Mouse (Mus musculus) layer of hippocampus, adult 9-10 months (tissue): Measurements from ENCODE around the gene Dlx3.

Experiments used
- DNase-seq: peaks from one replicate; pipeline ENCODE4 v3.0.0; 2022; ENCODE audit warnings: low spot score

The Dlx3 gene

DNA sequence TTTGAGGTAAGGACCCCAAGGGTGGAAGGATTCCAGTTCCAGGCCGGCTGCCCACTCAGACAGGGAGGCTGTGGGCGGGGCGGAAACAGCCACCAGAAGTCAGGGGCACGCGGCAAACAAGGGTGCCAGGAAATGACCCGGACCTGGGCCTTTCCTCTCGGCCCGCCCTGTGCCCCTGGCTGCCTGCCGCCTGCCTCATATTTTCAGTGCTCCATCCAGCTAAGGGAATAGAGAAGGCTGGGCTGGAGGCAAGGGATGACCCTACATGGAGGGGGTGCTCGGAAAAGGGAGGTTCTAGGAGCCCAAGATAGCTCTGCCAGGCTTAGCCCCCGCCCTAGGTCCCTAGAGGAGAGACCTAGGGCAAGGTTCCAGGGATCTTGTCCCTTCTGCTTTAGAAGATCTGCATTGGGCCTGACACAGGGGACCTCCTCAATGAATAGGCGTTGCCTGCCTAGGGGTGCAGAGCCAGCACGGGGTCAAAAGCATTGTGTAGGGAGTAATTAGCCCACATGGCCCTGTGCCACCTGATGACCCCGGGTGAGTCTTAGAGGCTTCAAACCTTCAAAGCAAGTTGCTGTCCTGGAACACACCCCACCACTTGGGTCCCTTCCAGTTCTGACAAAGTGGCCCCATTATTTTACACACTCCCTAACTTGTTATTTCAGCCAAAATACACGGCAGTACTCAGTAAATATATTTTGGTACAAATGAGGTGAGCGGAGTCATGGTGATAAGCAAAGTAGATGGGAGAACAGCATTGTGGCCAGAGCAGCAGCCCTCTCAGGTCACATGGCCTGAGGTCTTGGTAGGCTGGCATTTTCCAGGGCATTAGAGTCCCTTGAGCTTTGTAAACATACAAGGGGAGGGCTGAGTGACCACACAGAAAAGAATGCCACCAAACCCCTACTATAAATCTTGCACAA lies 30.8 kb upstream of the Dlx3 start:
- no peak for DNase-seq

DNA sequence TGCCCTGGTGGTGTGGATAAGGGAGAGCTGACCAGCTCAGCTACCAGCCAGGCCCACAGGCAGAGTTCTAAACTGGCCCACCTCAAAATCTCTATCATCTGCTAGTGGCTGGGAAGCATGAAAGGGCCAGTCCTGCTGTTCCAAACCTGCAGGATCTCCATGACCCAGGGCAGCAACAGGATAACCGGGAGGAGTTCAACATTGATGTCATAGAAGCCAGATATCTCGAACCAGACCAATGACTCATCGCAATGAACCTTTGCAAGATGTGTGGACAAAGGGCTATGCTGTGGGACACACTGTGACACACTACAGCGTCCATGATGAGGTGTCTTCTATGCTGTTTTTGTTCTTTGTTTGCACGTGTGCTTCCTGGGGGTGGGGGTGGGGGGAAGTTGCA lies 26.8 kb upstream of the Dlx3 start:
- DNase-seq: no peak

DNA sequence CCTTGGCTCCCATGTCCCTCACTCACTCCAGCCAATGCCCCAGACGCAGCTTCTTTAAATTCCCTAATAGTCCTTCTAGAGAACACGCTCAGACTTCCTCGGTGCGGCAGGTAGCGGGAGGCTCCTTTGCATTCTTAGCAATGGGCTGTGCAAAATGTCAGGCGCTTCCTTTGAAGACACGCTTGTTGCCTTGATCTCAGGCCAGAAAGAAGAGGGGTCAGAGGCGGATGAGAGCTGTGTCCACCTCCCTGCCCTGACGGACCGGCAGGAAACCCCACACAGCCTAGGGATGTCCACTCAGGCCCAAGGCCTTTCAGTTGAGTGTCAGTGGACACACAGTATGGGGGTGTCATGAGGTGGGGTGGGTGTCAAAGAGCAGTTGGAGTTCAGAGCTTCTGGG lies 24.3 kb upstream of the Dlx3 start:
- no peak for DNase-seq

DNA sequence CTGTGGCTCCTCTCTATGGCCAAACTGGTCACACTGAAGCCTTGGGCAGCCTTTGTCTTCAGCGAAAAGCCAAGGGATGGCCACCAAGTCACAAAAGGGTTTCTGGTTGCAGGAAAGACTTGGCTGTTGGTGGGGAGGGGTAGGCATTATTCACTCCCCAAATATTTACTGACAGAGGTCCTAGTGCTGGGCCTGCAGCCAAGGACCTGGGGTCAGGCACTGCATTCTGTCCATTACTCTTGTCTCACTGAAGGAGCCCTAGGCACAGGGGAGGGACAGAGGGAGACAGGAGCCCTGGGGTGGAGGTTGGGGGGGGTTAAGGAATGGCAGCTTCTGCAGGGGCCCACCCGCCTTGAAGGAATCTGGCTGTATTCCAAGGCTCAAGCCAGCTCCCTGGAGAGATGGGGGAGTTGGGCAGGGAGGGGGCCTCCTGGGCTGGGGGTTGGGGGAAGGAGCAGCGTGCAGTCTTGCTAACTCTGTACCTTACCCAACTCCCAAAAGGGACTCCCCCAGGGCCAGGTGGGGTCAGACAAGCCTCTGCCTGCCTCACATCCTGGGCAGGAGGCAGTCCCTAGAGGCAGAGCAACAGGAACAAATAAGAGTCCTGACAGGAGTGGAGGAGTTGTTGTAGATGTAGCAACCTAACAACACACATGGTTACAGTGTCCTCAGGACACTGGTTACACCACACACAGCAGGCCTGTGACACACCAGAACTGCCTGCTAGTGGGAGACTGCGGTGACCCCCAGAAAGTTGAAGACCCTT lies 23.1 kb upstream of the Dlx3 start:
- DNase-seq: no peak

DNA sequence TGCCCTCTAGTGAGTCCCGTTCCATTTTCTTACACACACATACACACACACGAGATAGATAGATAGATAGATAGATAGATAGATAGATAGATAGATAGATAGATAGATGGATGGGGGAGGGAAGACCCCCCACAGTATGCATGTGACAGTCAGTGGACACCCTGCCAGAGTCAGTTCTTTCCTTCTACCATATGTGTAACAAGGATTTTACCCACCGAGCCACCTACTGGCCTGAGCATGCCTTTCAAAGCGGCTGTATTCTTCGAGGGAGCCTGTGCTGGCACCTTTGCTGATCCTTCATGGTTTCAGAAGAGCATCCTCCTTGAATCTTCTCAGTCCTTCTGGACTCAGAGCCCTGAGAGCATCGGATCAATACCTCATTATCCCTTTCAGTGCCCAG lies 22.0 kb upstream of the Dlx3 start:
- no peak for DNase-seq

DNA sequence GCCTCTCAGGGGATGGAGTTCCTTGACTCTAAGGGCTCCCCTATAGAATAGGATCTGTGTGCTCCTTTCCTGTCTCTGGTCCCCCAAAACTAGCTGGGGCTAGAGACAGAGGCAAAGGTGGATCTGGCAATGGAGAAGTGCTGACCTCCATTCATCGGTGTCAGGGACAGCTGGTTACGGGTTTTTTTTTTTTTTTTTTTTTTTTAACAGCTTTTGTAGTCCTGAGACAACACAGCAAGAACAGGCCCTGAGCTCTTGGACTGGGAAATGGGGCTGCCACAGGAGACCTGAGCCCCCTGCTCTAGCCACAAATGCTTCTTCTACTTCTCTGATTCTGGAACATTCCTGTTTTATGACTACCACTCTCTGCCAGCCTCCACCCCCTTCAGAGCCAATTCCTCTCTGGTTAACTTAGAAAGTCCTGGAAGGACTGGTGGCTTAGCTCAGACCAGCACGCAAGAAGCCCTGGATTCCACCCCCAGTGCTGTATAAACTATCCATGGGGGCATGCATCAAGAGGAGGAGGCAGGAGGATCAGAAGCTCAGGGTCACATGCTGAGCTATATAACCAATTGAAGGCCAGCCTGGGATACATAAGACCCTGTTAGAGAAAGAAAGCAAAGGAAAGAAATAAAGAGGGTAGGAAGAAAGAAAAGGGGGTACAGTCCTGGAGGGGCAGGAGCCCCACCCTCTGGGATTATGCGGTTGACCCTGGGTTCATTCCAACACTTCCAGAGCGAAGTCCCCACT lies 21.4 kb upstream of the Dlx3 start:
- DNase-seq: no peak

DNA sequence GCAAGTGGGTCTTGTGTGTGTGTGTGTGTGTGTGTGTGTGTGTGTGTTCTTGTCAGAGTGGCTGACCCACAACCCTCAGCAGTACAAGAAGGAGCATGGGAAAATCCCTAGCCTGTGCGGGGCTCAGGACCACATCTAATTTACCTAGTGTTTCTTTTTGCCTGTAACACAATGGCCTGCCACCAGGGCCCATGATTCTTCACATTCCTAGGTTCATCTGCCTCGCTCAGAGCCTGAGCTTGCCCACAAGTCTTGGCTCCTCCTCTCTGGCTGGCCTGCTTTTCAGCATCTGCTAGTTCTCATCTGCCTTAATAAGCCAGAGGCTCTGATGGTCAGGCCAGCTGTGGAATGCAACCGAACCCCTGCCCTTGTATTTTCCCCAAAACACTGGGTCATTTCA lies 19.5 kb upstream of the Dlx3 start:
- no peak for DNase-seq

DNA sequence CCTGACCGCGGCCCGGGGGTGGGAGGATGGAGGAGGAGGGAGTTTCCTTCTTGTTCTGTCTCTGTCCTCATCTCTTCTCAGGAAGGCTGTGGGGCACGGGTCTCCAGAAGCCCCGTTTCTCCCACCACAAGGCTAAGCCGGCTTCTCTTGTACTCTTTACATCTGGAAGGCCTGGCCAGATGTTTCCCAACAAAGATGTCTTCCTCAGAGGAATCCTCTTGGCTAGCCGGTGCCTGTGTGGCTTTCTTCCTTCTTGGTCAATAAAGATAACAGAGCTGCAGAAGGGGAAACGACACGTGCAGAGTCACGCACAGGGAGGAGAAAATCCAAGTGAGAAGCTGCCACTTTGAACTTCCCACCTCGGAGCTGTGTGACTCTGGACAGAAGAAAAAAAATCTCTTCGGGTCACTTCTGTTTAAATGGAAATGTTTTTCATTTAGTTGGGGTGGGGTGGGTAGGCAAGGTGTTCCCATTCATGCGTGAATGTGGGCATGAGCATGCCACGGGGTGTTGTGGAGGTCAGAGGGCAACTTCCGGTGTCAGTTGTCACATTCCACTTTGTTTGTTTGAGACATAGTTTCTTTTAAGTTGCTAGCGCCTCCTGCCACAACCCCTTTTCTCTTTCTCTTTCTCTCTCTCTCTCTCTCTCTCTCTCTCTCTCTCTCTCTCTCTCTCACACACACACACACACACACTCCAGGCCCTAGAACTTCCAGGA lies 18.7 kb upstream of the Dlx3 start:
- DNase-seq: no peak

DNA sequence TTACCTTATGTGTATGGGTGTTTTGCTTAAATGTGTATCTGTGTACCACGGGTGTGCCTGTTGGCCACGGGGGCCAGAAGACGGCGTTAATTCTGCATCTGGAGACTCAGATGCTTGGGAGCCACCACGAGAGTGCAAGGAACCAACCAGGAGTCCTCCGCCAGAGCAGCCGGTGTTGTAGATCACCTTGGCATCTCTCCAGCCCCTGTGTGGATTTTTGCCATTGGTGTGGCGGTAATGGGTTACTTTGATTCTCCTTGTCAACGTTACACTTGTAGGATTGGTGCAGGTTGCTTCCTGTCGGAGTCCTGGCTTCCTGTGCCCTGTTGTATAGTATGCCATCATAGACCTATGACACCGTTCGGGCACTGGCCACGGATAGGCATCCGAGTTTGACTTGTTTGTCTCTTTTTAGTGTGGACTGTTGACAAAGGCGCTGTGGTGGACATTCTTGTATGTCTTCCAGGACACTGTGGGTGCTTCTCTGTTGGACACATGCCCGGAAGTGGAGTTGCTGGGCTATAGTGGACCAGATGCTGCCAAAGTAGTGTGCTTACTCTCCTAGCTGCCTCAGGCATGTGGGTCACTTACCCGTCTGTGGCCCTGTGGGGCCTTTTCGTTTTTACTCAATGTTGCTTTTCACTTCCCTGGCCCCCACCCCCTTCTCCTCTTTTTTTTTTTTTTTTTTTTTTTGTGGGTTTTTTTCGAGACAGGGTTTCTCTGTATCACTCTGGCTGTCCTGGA lies 17.6 kb upstream of the Dlx3 start:
- no peak for DNase-seq

DNA sequence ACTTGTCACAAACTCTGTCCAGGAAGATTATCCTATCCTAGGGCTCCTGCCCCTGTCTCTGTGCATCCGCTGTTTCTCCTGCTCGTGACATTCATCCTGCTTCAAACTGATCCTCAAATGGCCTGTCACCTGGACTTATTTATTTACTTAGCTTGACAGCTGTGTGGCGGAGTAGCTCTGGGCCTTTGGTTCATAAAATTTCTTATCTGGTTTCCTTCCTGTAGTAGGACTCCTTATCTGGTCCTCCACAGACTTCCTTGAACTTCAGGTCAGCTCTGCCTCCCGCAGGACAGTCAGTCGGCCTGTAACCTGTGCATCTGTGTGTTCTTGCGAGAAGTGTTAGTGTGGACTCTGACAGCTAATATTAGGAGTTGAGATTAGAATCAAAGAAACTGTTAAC lies 15.7 kb upstream of the Dlx3 start:
- no peak for DNase-seq

DNA sequence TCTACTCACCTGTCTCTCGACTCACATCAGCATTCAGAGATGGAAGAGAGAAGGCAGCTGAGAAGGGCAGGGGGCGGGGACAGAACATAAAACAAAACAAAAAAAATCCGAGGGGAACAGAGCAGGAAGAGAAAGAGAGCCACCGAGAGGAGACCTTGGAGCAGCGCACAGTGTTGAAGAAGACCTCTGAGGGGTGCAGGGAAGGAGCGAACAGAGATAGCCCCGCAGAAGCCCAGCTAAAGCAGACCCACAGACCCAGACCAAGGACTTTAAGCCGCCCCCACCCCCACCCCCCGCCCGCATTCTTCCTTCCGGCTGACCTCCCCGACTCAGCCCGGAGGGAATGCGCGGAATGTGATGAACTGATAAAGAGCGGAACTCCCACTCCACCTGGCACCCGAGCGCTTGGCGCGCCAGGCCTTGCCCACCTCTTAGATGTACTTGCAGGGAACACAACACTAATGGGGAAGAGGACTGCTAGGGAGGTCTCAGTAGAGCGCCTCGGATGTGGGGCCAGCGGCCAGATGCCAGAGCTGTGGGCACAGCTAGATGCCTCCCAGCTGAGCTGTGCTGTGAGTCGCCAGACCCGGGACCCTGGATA lies 14.5 kb upstream of the Dlx3 start:
- no peak for DNase-seq

DNA sequence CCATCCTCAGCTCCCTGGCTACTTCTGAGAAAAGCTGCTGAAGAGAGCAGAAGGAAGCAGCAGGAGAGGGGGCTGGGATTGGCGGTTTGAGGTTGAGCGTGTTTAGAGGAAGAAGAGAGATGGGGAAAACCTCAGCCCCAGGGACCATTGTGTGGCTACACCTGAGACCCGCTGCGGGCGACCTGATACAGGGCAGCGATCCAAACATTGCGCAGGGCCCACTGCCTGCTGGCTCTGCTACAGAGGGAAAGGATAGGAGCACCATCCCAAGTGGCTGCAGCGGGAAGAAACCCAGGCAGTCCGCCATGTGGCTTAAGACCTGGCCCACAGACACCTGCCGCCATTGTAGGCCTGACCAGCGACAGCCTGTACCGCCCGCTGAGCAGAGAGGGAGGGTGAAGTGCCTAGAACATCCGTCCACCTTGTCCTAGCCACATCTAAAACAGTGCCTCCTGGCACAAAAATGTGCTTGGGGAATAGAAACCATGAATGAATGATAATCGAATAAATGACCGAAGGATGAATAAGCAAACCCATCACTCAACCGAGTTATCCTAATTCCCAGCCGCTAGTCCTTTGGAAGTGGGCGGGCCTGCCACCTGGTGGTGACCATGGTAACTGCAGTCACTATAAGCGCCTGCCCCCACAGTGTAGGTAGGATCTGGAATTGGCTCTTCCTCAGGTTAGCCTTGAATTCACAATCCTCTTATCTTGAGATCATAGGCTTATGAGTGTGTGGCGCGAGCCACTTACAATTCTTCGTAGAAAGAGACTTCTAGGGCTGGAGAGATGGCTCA lies 13.3 kb upstream of the Dlx3 start:
- DNase-seq: peak; percentile 63

DNA sequence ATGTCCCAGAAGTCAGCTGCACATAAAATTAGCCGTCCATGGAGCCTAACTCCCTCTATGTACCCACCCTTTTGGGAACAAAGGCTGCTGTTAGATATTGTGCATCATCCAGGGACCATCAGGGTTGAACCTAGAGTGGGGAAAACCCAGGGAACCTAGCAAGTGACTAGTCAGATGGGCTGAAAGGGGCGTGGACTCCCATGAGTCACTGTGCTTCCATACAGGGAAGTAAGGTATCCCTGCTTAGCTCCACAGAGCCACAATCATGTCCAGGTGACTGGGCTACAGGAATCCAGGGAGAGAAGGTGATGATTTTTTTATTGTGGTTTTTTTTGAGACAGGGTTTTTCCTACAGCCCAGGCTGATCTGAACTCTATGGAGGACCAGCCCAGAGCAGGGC lies 10.9 kb upstream of the Dlx3 start:
- no peak for DNase-seq

DNA sequence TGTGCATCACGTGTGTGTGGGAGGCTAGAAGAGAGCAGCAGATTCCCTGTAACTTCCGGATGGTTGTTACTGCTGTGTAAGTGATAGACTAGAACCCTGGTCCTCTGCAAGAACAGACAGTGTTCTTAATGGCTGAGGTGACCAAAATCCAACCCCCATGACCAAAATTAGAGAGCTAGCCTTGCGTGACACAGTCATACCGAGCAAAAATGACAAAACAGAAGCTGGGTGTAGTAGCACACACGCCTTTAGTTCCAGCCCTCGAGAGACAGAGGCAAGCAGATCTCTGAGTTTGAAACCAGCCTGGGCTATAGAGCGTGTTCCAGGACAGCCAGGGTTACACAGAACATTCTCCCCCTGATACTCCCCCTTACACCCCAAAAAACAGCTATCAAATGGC lies 9.8 kb upstream of the Dlx3 start:
- no peak for DNase-seq

DNA sequence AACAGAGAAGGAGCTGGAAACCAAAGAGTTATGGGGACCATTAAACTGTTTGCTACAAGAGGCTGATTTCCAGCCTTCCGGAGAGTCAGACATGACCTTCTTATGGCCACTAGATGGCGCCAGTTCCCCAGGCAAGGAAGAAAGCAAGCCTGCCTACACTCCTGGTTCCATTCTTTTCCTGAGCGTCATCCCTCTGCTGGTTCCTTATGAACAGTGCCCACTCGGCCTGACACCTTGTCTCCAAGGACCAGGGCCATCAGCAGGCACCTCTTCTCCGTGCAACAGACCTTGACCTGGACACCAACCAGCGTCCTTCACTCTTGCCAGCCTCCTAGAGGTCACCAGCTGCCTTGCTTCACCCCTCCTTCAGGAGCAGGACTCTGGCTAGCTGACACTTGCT lies 2.9 kb upstream of the Dlx3 start:
- DNase-seq: peak; percentile 59

DNA sequence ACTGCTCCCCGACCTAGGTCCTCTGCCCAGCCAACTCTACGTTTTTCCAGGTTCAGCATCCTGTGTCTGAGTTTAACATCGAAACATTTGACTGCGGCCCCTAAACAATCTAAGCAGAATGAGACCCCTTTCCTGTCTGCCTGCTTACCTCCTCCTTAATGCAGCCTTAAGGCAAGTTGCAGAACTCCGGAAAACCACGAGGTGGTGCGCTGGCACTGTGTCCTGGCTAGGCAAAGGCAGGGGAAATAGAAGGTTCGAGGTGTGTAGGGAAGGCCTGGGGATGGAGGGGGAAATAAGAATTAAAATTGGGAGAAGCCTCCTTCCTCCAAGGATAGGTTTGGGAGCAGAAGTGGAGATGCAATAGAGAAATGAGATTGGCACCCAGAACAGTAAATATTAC lies 1.4 kb upstream of the Dlx3 start:
- peak; percentile 48 for DNase-seq

DNA sequence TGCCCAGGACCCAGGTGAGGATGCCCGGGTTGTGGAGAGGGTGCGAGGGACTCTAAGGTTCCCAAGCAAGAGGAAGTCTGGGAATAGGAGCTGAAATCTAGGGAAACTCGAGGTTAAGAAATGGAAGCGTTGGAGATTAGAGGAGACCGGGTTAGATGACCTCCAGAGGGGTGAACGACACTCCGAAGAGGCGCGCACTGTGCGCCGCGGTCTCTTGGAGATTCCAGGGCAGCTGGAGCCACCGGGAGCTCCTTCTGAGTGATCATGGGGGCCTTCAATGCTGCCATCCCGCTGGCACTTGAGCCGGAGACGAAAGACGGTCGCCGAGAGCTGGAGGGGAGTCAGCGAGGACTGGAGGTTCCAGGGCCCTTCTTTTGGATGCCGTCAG lies 708 bp downstream of the Dlx3 start:
- no peak for DNase-seq

DNA sequence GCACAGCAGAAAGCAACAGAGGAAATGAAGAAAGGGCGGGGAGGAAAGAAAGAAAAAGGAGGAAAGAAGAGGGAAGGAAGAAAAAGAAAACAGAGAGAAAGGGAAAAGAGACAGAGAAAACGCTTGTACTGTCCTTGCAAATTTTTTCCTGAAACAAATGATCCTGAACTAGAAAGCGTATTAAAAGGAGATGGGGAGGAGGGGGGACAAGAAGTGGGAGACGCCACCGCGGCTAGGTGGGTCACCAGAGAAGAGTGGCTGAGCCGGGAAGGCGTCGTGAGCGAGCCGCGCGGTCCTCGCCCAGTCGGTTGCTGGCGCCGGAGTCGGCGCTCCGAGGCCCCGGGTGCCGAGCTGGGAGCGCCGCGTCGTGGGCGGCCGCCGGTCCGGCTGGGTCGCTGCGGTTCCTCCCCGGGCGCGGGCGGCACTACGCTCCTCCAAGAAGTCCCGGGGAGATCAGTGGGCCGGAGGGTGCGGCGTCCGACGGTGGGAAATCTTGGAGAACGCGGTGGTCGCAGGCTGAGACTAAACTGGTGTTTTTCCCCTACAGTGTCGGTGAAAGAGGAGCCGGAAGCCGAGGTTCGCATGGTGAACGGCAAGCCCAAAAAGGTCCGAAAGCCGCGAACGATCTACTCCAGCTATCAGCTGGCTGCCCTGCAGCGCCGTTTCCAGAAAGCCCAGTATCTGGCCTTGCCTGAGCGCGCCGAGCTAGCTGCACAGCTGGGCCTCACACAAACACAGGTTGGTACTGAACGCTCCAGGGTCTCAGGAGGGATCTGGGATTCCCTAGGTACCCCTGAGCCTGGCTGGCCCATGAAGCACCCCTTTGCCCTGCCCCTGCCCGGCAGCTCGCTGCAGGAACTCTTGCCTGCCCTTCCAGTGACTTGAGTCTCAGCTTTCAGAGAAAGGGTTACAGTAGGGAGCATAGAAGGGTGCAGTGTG lies 1.5 kb downstream of the Dlx3 start:
- DNase-seq: no peak

DNA sequence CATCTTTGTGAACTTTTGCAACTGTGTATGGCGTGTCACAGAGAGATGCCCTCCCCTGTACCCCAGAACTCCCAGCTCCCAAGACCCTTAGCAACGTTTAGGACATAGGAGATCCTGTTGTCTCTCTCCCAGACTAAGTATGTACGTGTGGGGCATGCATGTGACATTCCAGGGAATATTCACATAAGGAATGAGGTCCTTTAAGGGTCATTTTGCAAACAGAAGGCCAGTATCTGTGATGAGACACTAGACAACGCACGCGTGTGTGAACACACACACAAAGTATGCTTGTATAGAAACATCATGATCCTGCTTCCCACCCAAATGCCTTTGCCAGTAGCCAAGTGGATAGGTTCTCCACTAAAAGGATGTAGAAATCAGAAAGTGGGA lies 2.2 kb downstream of the Dlx3 start:
- no peak for DNase-seq
